Mouse (Mus musculus): ENCODE results near the gene Prickle1. TPM values are rescaled to one million over a fixed set of nuclear protein-coding genes. Genes with fewer than 3 reads are reported as not detected.

Gene Prickle1
- polyA plus RNA-seq, 1 experiment, result 4.0 TPM

DNA sequence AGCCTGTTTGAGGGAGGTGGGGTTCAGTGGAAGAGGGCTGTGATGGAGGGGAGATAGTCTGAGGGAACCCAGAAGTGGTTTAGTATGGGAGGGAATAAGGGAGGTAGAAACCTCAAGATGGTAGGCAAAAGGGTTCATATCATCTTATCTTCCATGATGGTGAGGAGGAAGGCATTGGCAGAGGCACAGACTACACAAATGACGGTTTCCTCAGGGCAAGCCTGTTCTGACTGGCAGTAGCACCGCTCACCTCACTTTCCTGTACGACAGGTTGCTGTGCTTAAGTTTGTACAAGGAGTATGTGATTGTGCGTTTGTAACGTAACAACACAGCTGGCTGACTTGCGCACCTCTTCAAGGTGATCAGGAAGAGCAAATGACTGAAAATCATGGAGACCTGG, 7.2 kb upstream of the Prickle1 start:
- Histone ChIP-seq H3K4me1 (ENCODE audit: control insufficient read depth, insufficient read depth, low read length) (no peaks in the 10 kb centered on the region; the same call in 1 of the 2 replicates), H3K27ac (ENCODE audit: control insufficient read depth, insufficient read depth, low read depth, low read length, poor library complexity) (no peak overlapping the region), H3K4me3 (replicated peaks; ENCODE audit: control insufficient read depth, low read depth, low read length) (no peak overlapping the region)
- 82% methylated on average over 6 of the region's 6 CpGs for WGBS
- no peak for TF ChIP-seq POLR2A (IDR thresholded peaks at IDR 0.05; ENCODE audit: borderline replicate concordance, control insufficient read depth, low read depth, low read length)
- TF ChIP-seq CTCF (IDR thresholded peaks at IDR 0.05; ENCODE audit: control insufficient read depth, insufficient read depth, low read length), result no peak

- WGBS, result 88% methylated on average over 13 of the region's 13 CpGs
- H3K4me1 ChIP-seq (ENCODE audit: control insufficient read depth, insufficient read depth, low read length), result no peaks in the 10 kb centered on the region; the same call in 1 of the 2 replicates
- no peak overlapping the region for H3K27ac ChIP-seq (ENCODE audit: control insufficient read depth, insufficient read depth, low read depth, low read length, poor library complexity)
- TF ChIP-seq CTCF (IDR thresholded peaks at IDR 0.05; ENCODE audit: control insufficient read depth, insufficient read depth, low read length) (no peak), POLR2A (IDR thresholded peaks at IDR 0.05; ENCODE audit: borderline replicate concordance, control insufficient read depth, low read depth, low read length) (no peak)
- H3K4me3 ChIP-seq (replicated peaks; ENCODE audit: control insufficient read depth, low read depth, low read length), result no peak overlapping the region
Measured at GRCm38 (mm10) chr15:93601461-93602015, 5.8 kb upstream of the Prickle1 start.

DNA sequence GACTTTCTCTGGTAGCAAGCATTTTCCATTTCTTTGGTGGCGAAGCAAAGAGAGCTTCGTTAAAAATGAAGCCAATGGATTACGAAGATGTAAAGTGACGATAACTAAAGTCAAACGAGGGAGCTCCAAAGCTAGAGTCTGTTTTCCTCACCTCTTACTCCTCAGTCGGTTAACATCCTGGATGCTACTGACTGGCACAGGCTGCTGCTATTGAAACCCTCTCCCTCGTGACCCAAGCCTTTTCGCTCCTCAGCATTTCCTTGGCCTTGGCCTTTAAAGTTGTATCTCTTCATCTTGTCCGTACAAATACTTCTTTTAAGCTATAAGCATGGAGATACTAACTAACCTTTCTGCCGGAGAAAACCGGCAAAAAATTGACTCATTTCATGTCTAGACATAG, 1.3 kb upstream of the Prickle1 start:
- Histone ChIP-seq H3K4me1 (ENCODE audit: control insufficient read depth, insufficient read depth, low read length) (peaks cover 1% of the 10 kb centered on the region), H3K27ac (ENCODE audit: control insufficient read depth, insufficient read depth, low read depth, low read length, poor library complexity) (no peak overlapping the region), H3K4me3 (replicated peaks; ENCODE audit: control insufficient read depth, low read depth, low read length) (no peak overlapping the region)
- WGBS, result 70% methylated on average over 11 of the region's 11 CpGs
- no peak for TF ChIP-seq CTCF (IDR thresholded peaks at IDR 0.05; ENCODE audit: control insufficient read depth, insufficient read depth, low read length)
- no peak for TF ChIP-seq POLR2A (IDR thresholded peaks at IDR 0.05; ENCODE audit: borderline replicate concordance, control insufficient read depth, low read depth, low read length)

GRCm38 (mm10) chr15:93596285-93596684, 594 bp upstream of the Prickle1 start:
- Histone ChIP-seq H3K27ac (ENCODE audit: control insufficient read depth, insufficient read depth, low read depth, low read length, poor library complexity) (no peak overlapping the region), H3K4me3 (replicated peaks; ENCODE audit: control insufficient read depth, low read depth, low read length) (peak overlapping the region; percentile 2), H3K4me1 (ENCODE audit: control insufficient read depth, insufficient read depth, low read length) (peaks cover 1% of the 10 kb centered on the region)
- TF ChIP-seq POLR2A (IDR thresholded peaks at IDR 0.05; ENCODE audit: borderline replicate concordance, control insufficient read depth, low read depth, low read length) (no peak), CTCF (IDR thresholded peaks at IDR 0.05; ENCODE audit: control insufficient read depth, insufficient read depth, low read length) (no peak)
- WGBS, result under 1% methylated on average over 11 of the region's 11 CpGs

GRCm38 (mm10) chr15:93594888-93595698, 598 bp downstream of the Prickle1 start:
- TF ChIP-seq CTCF (IDR thresholded peaks at IDR 0.05; ENCODE audit: control insufficient read depth, insufficient read depth, low read length), result no peak
- peak; percentile 21; the same call in 1 of the 2 replicates for TF ChIP-seq POLR2A (IDR thresholded peaks at IDR 0.05; ENCODE audit: borderline replicate concordance, control insufficient read depth, low read depth, low read length)
- peak overlapping the region; percentile 61; the same call in 1 of the 2 replicates for H3K27ac ChIP-seq (ENCODE audit: control insufficient read depth, insufficient read depth, low read depth, low read length, poor library complexity)
- peak overlapping the region; percentile 55 for H3K4me3 ChIP-seq (replicated peaks; ENCODE audit: control insufficient read depth, low read depth, low read length)
- H3K4me1 ChIP-seq (ENCODE audit: control insufficient read depth, insufficient read depth, low read length), result peaks cover 1% of the 10 kb centered on the region
- WGBS, result under 1% methylated on average over 63 of the region's 64 CpGs

DNA sequence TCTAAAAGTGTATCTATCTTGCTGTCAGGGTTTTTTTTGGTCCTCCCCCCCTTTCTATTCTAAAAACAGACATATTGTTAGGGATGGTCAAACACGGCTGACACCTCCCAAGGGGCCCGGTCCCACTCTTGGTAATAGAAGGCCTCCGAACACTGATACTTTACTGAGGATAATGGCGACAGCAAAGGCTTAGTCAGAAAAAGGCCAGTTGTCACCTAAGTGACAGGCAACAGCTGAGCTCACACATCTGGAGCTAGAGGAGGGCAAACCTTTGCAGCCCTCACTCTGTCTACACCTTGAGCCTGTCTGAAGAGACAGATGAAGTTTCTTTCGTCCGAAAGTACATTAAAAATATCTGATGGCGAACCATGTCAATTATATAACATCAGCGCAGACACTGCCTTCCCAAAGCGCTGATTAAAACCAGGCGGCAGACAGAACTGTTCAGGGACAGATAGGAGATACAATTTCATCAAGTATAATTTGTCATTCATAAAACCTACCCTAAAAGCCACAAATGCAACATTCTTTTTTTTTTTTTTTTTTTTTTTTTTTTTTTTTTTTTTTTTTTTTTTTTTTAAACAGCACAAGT, 1.3 kb downstream of the Prickle1 start:
- H3K4me1 ChIP-seq (ENCODE audit: control insufficient read depth, insufficient read depth, low read length), result peaks cover 1% of the 10 kb centered on the region
- H3K4me3 ChIP-seq (replicated peaks; ENCODE audit: control insufficient read depth, low read depth, low read length), result peak overlapping the region; percentile 55
- 57% methylated on average over 10 of the region's 10 CpGs for WGBS
- TF ChIP-seq POLR2A (IDR thresholded peaks at IDR 0.05; ENCODE audit: borderline replicate concordance, control insufficient read depth, low read depth, low read length) (no peak), CTCF (IDR thresholded peaks at IDR 0.05; ENCODE audit: control insufficient read depth, insufficient read depth, low read length) (no peak)
- no peak overlapping the region for H3K27ac ChIP-seq (ENCODE audit: control insufficient read depth, insufficient read depth, low read depth, low read length, poor library complexity)

DNA sequence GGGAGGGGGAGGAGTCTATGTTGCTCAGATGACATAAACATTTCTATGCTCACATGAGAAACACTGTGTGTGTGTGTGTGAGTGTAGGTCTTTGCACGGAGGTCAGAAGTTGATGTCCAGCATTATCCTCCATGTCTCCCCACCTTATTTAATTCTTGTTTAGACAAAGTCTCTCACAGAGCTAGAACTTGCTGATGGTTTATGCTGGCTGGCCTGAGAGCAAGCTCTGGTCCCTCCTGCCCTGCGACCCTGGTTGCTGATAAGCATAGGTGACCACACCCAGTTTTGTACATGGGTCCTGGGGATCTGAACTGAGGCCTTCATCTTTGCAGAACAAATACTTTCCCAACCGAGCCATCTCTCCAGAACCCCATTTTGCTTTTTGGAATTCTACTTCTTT, 3.1 kb downstream of the Prickle1 start:
- 62% methylated on average over 3 of the region's 3 CpGs for WGBS
- no peak overlapping the region for H3K27ac ChIP-seq (ENCODE audit: control insufficient read depth, insufficient read depth, low read depth, low read length, poor library complexity)
- no peak overlapping the region for H3K4me3 ChIP-seq (replicated peaks; ENCODE audit: control insufficient read depth, low read depth, low read length)
- peaks cover 1% of the 10 kb centered on the region for H3K4me1 ChIP-seq (ENCODE audit: control insufficient read depth, insufficient read depth, low read length)
- no peak for TF ChIP-seq CTCF (IDR thresholded peaks at IDR 0.05; ENCODE audit: control insufficient read depth, insufficient read depth, low read length)

GRCm38 (mm10) chr15:93591831-93592321, 3.8 kb downstream of the Prickle1 start:
- H3K27ac ChIP-seq (ENCODE audit: control insufficient read depth, insufficient read depth, low read depth, low read length, poor library complexity), result no peak overlapping the region
- no peak overlapping the region for H3K4me3 ChIP-seq (replicated peaks; ENCODE audit: control insufficient read depth, low read depth, low read length)
- peaks cover 1% of the 10 kb centered on the region for H3K4me1 ChIP-seq (ENCODE audit: control insufficient read depth, insufficient read depth, low read length)
- TF ChIP-seq POLR2A (IDR thresholded peaks at IDR 0.05; ENCODE audit: borderline replicate concordance, control insufficient read depth, low read depth, low read length), result no peak
- no peak for TF ChIP-seq CTCF (IDR thresholded peaks at IDR 0.05; ENCODE audit: control insufficient read depth, insufficient read depth, low read length)
- WGBS, result 45% methylated on average over 12 of the region's 12 CpGs
